8 mouse cellular contexts compared by ENCODE assay signal in genomic region chr5:137295296-137295695, GRCm38 (mm10). TPM values are rescaled to one million over a fixed set of nuclear protein-coding genes. Genes with fewer than 3 reads are reported as not detected.
DNase-seq lines count a peak whose midpoint lies in the region; ATAC-seq lines count a peak whose summit lies in the region.

No protein-coding gene starts in this region.

- DNase-seq in kidney, postnatal 4 days, result no peak
- DNase-seq in right cerebral cortex, adult 2 months (ENCODE audit: low spot score in 2 of 2), result no peak
- DNase-seq in natural killer cell, adult 2 months (ENCODE audit: low spot score in 2 of 2), result no peak

- peaks cover 24% of the 10 kb centered on the region for H3K27me3 ChIP-seq in kidney, embryonic 15.5 days
- peaks cover 30% of the 10 kb centered on the region for H3K27me3 ChIP-seq in embryonic facial prominence, embryonic 13.5 days
- H3K27me3 ChIP-seq in intestine, embryonic 16.5 days (replicated peaks; ENCODE audit: control insufficient read depth, insufficient read depth, low read length), result peaks cover 3% of the 10 kb centered on the region
- H3K27me3 ChIP-seq in neural tube, embryonic 13.5 days, result peaks cover 23% of the 10 kb centered on the region

- H3K9ac ChIP-seq in kidney, embryonic 15.5 days, result peak overlapping the region; percentile 83
- H3K9ac ChIP-seq in embryonic facial prominence, embryonic 13.5 days, result peak overlapping the region; percentile 84
- H3K9ac ChIP-seq in intestine, embryonic 16.5 days (ENCODE audit: low read depth, low read length), result peak overlapping the region; percentile 76
- H3K9ac ChIP-seq in neural tube, embryonic 13.5 days, result peak overlapping the region; percentile 82

- H3K27ac ChIP-seq in kidney, embryonic 15.5 days, result peak overlapping the region; percentile 97
- peak overlapping the region; percentile 88 for H3K27ac ChIP-seq in embryonic facial prominence, embryonic 13.5 days
- peak overlapping the region; percentile 84 for H3K27ac ChIP-seq in intestine, embryonic 16.5 days (ENCODE audit: low read length)
- peak overlapping the region; percentile 91; the same call in 1 of the 2 replicates for H3K27ac ChIP-seq in neural tube, embryonic 13.5 days (replicated peaks)

- H3K4me2 ChIP-seq in kidney, embryonic 15.5 days, result peak overlapping the region; percentile 98
- peak overlapping the region; percentile 98 for H3K4me2 ChIP-seq in embryonic facial prominence, embryonic 13.5 days
- peak overlapping the region; percentile 99 for H3K4me2 ChIP-seq in intestine, embryonic 16.5 days (ENCODE audit: low read depth, low read length)
- peak overlapping the region; percentile 100 for H3K4me2 ChIP-seq in neural tube, embryonic 13.5 days

- H3K4me1 ChIP-seq in kidney, embryonic 15.5 days, result peaks cover 32% of the 10 kb centered on the region
- H3K4me1 ChIP-seq in embryonic facial prominence, embryonic 13.5 days, result peaks cover 23% of the 10 kb centered on the region
- peaks cover 21% of the 10 kb centered on the region for H3K4me1 ChIP-seq in intestine, embryonic 16.5 days (ENCODE audit: control insufficient read depth, insufficient read depth, low read length)
- peaks cover 27% of the 10 kb centered on the region for H3K4me1 ChIP-seq in neural tube, embryonic 13.5 days (replicated peaks)

- no peak for ATAC-seq in kidney, embryonic 15.5 days (replicated peaks; ENCODE audit: low FRiP score)
- no peak for ATAC-seq in embryonic facial prominence, embryonic 13.5 days (ENCODE audit: insufficient number of reproducible peaks, insufficient read depth, low FRiP score, low TSS enrichment, low read depth)
- ATAC-seq in intestine, embryonic 16.5 days, result no peak
- ATAC-seq in neural tube, embryonic 13.5 days (ENCODE audit: low read depth), result no peak
- no peak for ATAC-seq in CD4-positive, CD25-positive, alpha-beta regulatory T cell, adult 4 months

- peak overlapping the region; percentile 61 for H3K4me3 ChIP-seq in kidney, embryonic 15.5 days (replicated peaks)
- H3K4me3 ChIP-seq in embryonic facial prominence, embryonic 13.5 days, result peak overlapping the region; percentile 61; the same call in 1 of the 2 replicates
- peak overlapping the region; percentile 69 for H3K4me3 ChIP-seq in intestine, embryonic 16.5 days (ENCODE audit: low read length)
- peak overlapping the region; percentile 52 for H3K4me3 ChIP-seq in neural tube, embryonic 13.5 days

- H3K9me3 ChIP-seq in kidney, embryonic 15.5 days (replicated peaks), result no peaks in the 10 kb centered on the region
- H3K9me3 ChIP-seq in embryonic facial prominence, embryonic 13.5 days, result no peaks in the 10 kb centered on the region
- H3K9me3 ChIP-seq in intestine, embryonic 16.5 days (ENCODE audit: control insufficient read depth, low read length), result no peaks in the 10 kb centered on the region
- H3K9me3 ChIP-seq in neural tube, embryonic 13.5 days, result no peaks in the 10 kb centered on the region

- peaks cover 55% of the 10 kb centered on the region for H3K36me3 ChIP-seq in kidney, embryonic 15.5 days
- peaks cover 56% of the 10 kb centered on the region for H3K36me3 ChIP-seq in embryonic facial prominence, embryonic 13.5 days
- peaks cover 37% of the 10 kb centered on the region for H3K36me3 ChIP-seq in intestine, embryonic 16.5 days (ENCODE audit: control insufficient read depth, insufficient read depth, low read length)
- H3K36me3 ChIP-seq in neural tube, embryonic 13.5 days, result peaks cover 54% of the 10 kb centered on the region

- 81% methylated on average over 9 of the region's 9 CpGs for WGBS in kidney, embryonic 15.5 days
- WGBS in embryonic facial prominence, embryonic 13.5 days, result 78% methylated on average over 9 of the region's 9 CpGs
- WGBS in intestine, embryonic 16.5 days, result 76% methylated on average over 9 of the region's 9 CpGs
- WGBS in neural tube, embryonic 13.5 days, result 82% methylated on average over 9 of the region's 9 CpGs

RNA-seq across cellular contexts. Expression of gene Ufsp1, which starts 0.9 kb away (rescaled TPM):
- polyA plus RNA-seq in kidney, embryonic 15.5 days (2015; fragmentation: Nextera tagmentation; extraction: Ambion mirVana), result 5.9 and 7.3 TPM in 2 replicates
- polyA plus RNA-seq in embryonic facial prominence, embryonic 13.5 days (2015; fragmentation: Nextera tagmentation; extraction: Ambion mirVana), result 5.4 and 5.6 TPM in 2 replicates
- polyA plus RNA-seq in intestine, embryonic 16.5 days (2015; fragmentation: Nextera tagmentation; extraction: Ambion mirVana), result 9.5 and 10.7 TPM in 2 replicates
- polyA plus RNA-seq in neural tube, embryonic 13.5 days (2015; fragmentation: Nextera tagmentation; extraction: Ambion mirVana), result 15.1 and 18.3 TPM in 2 replicates
- 1 to 10 TPM in 1 of 2 experiments, under 1 TPM in 1; 0.65 to 1.3 TPM for polyA plus RNA-seq in CD4-positive, CD25-positive, alpha-beta regulatory T cell, adult 4 months (2017; shearing (Covaris generic))

RNA-seq across cellular contexts. Expression of gene Ache, which starts 8.0 kb away (rescaled TPM):
- polyA plus RNA-seq in kidney, embryonic 15.5 days (2015; fragmentation: Nextera tagmentation; extraction: Ambion mirVana), result 2.7 and 3.6 TPM in 2 replicates
- polyA plus RNA-seq in embryonic facial prominence, embryonic 13.5 days (2015; fragmentation: Nextera tagmentation; extraction: Ambion mirVana), result 2.7 and 3.3 TPM in 2 replicates
- 9.0 and 9.3 TPM in 2 replicates for polyA plus RNA-seq in intestine, embryonic 16.5 days (2015; fragmentation: Nextera tagmentation; extraction: Ambion mirVana)
- 37.8 and 40.6 TPM in 2 replicates for polyA plus RNA-seq in neural tube, embryonic 13.5 days (2015; fragmentation: Nextera tagmentation; extraction: Ambion mirVana)
- under 1 TPM in 1 of 2 experiments, not detected in 1; 0.16 TPM for polyA plus RNA-seq in CD4-positive, CD25-positive, alpha-beta regulatory T cell, adult 4 months (2017; shearing (Covaris generic))

RNA-seq across cellular contexts. Expression of gene Srrt, which starts 12.2 kb away (rescaled TPM):
- polyA plus RNA-seq in kidney, embryonic 15.5 days (2015; fragmentation: Nextera tagmentation; extraction: Ambion mirVana), result 141 and 158 TPM in 2 replicates
- 143 and 148 TPM in 2 replicates for polyA plus RNA-seq in embryonic facial prominence, embryonic 13.5 days (2015; fragmentation: Nextera tagmentation; extraction: Ambion mirVana)
- polyA plus RNA-seq in intestine, embryonic 16.5 days (2015; fragmentation: Nextera tagmentation; extraction: Ambion mirVana), result 106 and 113 TPM in 2 replicates
- polyA plus RNA-seq in neural tube, embryonic 13.5 days (2015; fragmentation: Nextera tagmentation; extraction: Ambion mirVana), result 102 and 115 TPM in 2 replicates
- polyA plus RNA-seq in CD4-positive, CD25-positive, alpha-beta regulatory T cell, adult 4 months (2017; shearing (Covaris generic)), result 10 to 100 TPM; 60.2 to 63.7 TPM

RNA-seq across cellular contexts. Expression of gene Trip6, which starts 18.9 kb away (rescaled TPM):
- polyA plus RNA-seq in kidney, embryonic 15.5 days (2015; fragmentation: Nextera tagmentation; extraction: Ambion mirVana), result 77.9 and 87.5 TPM in 2 replicates
- 106 TPM in 2 replicates for polyA plus RNA-seq in embryonic facial prominence, embryonic 13.5 days (2015; fragmentation: Nextera tagmentation; extraction: Ambion mirVana)
- 61.2 and 68.0 TPM in 2 replicates for polyA plus RNA-seq in intestine, embryonic 16.5 days (2015; fragmentation: Nextera tagmentation; extraction: Ambion mirVana)
- 17.7 and 23.8 TPM in 2 replicates for polyA plus RNA-seq in neural tube, embryonic 13.5 days (2015; fragmentation: Nextera tagmentation; extraction: Ambion mirVana)
- polyA plus RNA-seq in CD4-positive, CD25-positive, alpha-beta regulatory T cell, adult 4 months (2017; shearing (Covaris generic)), result 1 to 10 TPM; 1.0 to 1.7 TPM

RNA-seq across cellular contexts. Expression of gene Slc12a9, which starts 38.1 kb away (rescaled TPM):
- 14.2 and 16.0 TPM in 2 replicates for polyA plus RNA-seq in kidney, embryonic 15.5 days (2015; fragmentation: Nextera tagmentation; extraction: Ambion mirVana)
- polyA plus RNA-seq in embryonic facial prominence, embryonic 13.5 days (2015; fragmentation: Nextera tagmentation; extraction: Ambion mirVana), result 16.0 and 16.1 TPM in 2 replicates
- polyA plus RNA-seq in intestine, embryonic 16.5 days (2015; fragmentation: Nextera tagmentation; extraction: Ambion mirVana), result 14.7 and 15.7 TPM in 2 replicates
- polyA plus RNA-seq in neural tube, embryonic 13.5 days (2015; fragmentation: Nextera tagmentation; extraction: Ambion mirVana), result 26.9 and 27.4 TPM in 2 replicates
- 10 to 100 TPM in 1 of 2 experiments, 1 to 10 TPM in 1; 9.2 to 16.7 TPM for polyA plus RNA-seq in CD4-positive, CD25-positive, alpha-beta regulatory T cell, adult 4 months (2017; shearing (Covaris generic))
